Mouse (Mus musculus) ES-E14 (cell line): ENCODE results near the gene Pomp. TPM values are rescaled to one million over a fixed set of nuclear protein-coding genes. Genes with fewer than 3 reads are reported as not detected.

Source experiments
- DNase-seq: peaks from one replicate; pipeline ENCODE4 v3.0.0-alpha.2; 2013; ENCODE audit warnings: low read depth, low spot score
- H3K27ac ChIP-seq: 2 replicates; pipeline ENCODE4 v1.5.1; 2012; ENCODE audit warnings: low read depth, mild to moderate bottlenecking, low read length, moderate library complexity, mixed read lengths; ENCODE audit not compliant: poor library complexity, insufficient read depth, severe bottlenecking
- H3K36me3 ChIP-seq: 2 replicates; pipeline ENCODE4 v1.6.1; 2012; ENCODE audit warnings: mild to moderate bottlenecking, low read length, moderate library complexity, mixed read lengths; ENCODE audit not compliant: control insufficient read depth, poor library complexity, insufficient read depth, severe bottlenecking
- H3K4me1 ChIP-seq, 2 experiments: fragments of 150-350 bp in 1 of 2; sonication (generic) in 1 of 2; 2 replicates each; pipeline ENCODE4 v1.6.1; 2012; ENCODE audit warnings: low read length in 2 of 2, mild to moderate bottlenecking in 1 of 2, mixed read lengths in 1 of 2; ENCODE audit not compliant: control insufficient read depth in 2 of 2, insufficient read depth in 2 of 2, poor library complexity in 1 of 2
- H3K4me3 ChIP-seq, 2 experiments: fragments of 150-350 bp in 1 of 2; sonication (generic) in 1 of 2; 2 replicates each; pipeline ENCODE4 v1.5.1; 2012; ENCODE audit warnings: low read length in 2 of 2, low read depth in 1 of 2, mild to moderate bottlenecking in 1 of 2, mixed read lengths in 1 of 2; ENCODE audit not compliant: insufficient read depth in 1 of 2, poor library complexity in 1 of 2, severe bottlenecking in 1 of 2
- H3K9ac ChIP-seq: 2 replicates; pipeline ENCODE4 v1.6.1; 2012; ENCODE audit warnings: low read depth, mild to moderate bottlenecking, low read length, mixed read lengths; ENCODE audit not compliant: poor library complexity, insufficient read depth, severe bottlenecking
- H3K9me3 ChIP-seq: fragments of 150-350 bp; sonication (generic); 2 replicates; pipeline ENCODE4 v1.6.1; 2012; ENCODE audit warnings: low read depth, mild to moderate bottlenecking, low read length; ENCODE audit not compliant: control insufficient read depth, insufficient read depth
- CHD2 ChIP-seq: IDR thresholded peaks from 2 replicates; pipeline ENCODE4 v1.6.1; 2014; ENCODE audit warnings: mild to moderate bottlenecking, low read depth, low read length, inconsistent platforms
- HCFC1 ChIP-seq: IDR thresholded peaks from 2 replicates; pipeline ENCODE4 v1.6.1; 2012; ENCODE audit warnings: low read length, inconsistent platforms, borderline replicate concordance; ENCODE audit not compliant: insufficient read depth
- MAFK ChIP-seq: IDR thresholded peaks from 2 replicates; pipeline ENCODE4 v1.6.1; 2014; ENCODE audit warnings: mild to moderate bottlenecking, low read depth, low read length, inconsistent platforms; ENCODE audit not compliant: insufficient read depth
- ZC3H11A ChIP-seq: IDR thresholded peaks from 2 replicates; pipeline ENCODE4 v1.6.1; 2012; ENCODE audit warnings: low read depth, mild to moderate bottlenecking, inconsistent platforms, low read length, borderline replicate concordance
- ZNF384 ChIP-seq: IDR thresholded peaks from 2 replicates; pipeline ENCODE4 v1.6.1; 2012; ENCODE audit warnings: low read depth, low read length, inconsistent platforms
- in situ Hi-C, 2 experiments: fragments of 600-800 bp; cut with MboI; formaldehyde crosslinking; loops; one replicate each; pipeline ENCODE4 v1.15.1; 2025; ENCODE audit warnings: low sequenced_read_pairs in 2 of 2, inconsistent platforms in 1 of 2; ENCODE audit not compliant: unreplicated experiment in 2 of 2
- total RNA-seq: library from RNA; depleted of rRNA; stranded (reverse); fragments of 300-350 nt; gene quantifications from 2 replicates; pipeline ENCODE4 v1.2.3, GENCODE M21; 2012

Pomp gene
- total RNA-seq, 1 experiment, result 165 TPM

GRCm38 (mm10) chr5:147824021-147824605 lies 36.1 kb upstream of the Pomp start:
- TF ChIP-seq HCFC1 (no peak), ZC3H11A (no peak), ZNF384 (no peak), MAFK (no peak), CHD2 (no peak)
- no peak overlapping the region for H3K27ac ChIP-seq
- H3K4me3 ChIP-seq, result peak overlapping the region in 1 of 2 experiments; percentile 13; a peak in 1 of 4 replicates
- in situ Hi-C loops, result no loop called here
- no peak for DNase-seq
- H3K9me3 ChIP-seq, result no peaks in the 10 kb centered on the region
- no peaks in the 10 kb centered on the region for H3K36me3 ChIP-seq
- H3K4me1 ChIP-seq, result peaks cover 2 to 11% of the 10 kb centered on the region in 2 experiments; a peak in 2 of 4 replicates
- H3K9ac ChIP-seq, result no peak overlapping the region

DNA sequence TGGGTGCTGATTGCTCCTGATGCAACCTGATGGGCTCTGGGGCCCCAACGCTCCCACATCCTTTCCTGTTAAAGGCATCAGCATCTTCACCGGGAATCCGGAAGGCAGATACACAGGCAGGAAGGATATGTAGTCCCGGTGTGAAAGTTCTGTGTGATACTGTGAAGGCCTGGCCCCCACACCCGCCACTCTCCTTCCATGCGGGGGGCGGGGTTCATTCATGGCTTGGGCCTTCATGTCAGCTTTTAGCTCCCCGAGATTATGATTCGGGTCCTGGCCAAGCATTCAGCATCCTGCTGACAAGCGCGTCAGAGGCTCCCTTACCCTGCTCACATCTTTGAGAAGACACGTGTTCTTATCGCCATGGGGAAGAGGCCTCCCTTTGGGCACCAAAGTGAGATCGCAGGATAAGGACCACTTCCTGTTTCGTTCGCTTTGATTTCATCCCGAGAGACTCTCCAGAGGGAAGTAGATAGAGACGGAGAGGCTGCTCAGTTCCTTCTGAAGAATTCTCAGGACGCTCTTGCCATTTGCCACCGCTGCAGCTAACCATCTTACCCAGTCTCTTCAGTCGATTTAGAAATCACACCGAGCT lies 34.8 kb upstream of the Pomp start:
- in situ Hi-C loops, result no loop called here
- DNase-seq, result no peak
- peak overlapping the region in 1 of 2 experiments; percentile 13; a peak in 2 of 4 replicates for H3K4me3 ChIP-seq
- H3K36me3 ChIP-seq, result no peaks in the 10 kb centered on the region
- peaks cover 2 to 14% of the 10 kb centered on the region in 2 experiments; a peak in 2 of 4 replicates for H3K4me1 ChIP-seq
- no peak overlapping the region for H3K9ac ChIP-seq
- H3K27ac ChIP-seq, result no peak overlapping the region
- TF ChIP-seq ZNF384 (no peak), HCFC1 (no peak)
- no peaks in the 10 kb centered on the region for H3K9me3 ChIP-seq

DNA sequence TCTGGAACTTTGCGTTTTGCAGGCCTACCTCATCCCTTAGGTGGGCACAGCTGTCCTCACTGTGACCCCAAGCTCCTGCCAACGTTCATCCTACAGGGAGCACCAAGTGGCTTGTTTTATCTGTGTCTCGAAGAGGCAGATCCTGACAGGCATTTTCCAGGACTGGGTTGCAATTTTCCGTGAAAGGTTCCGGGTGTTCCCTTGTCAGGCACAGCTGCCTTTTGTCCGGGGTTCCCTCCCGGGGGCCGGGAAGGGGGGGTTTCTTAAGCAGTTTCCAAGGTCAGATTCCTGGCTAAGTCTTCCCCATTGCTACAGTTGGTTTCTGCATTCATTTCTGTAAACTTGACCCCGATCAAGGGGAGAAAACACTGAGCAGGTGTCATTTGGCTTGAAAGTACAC lies 34.2 kb upstream of the Pomp start:
- Histone ChIP-seq H3K4me3 (peak overlapping the region in 1 of 2 experiments; percentile 13; a peak in 1 of 4 replicates), H3K9me3 (no peaks in the 10 kb centered on the region), H3K27ac (no peak overlapping the region), H3K36me3 (no peaks in the 10 kb centered on the region), H3K9ac (no peak overlapping the region), H3K4me1 (peaks cover 2 to 14% of the 10 kb centered on the region in 2 experiments; a peak in 2 of 4 replicates)
- TF ChIP-seq HCFC1 (no peak), ZNF384 (no peak), MAFK (no peak), ZC3H11A (no peak), CHD2 (no peak)
- no peak for DNase-seq
- in situ Hi-C loops, result no loop called here

DNA sequence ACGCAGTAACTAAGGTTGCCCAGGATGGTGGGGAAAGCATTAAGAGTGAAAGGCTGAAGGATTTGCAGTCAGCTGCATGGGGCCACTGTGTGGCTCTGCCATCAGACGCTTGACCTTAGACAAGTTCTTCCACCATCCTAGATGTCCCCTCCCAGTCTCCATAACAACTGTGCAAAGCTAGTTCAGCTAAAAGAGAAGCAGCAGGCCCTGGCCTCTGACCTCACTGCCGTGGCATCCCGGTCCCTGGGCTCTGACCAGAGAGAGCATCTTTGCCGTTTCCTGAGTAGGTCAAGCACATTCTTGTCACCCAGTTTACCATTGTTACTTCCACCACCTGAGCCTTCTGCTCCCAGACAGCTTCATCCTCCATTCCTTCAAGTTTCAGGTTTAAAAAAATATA lies 33.7 kb upstream of the Pomp start:
- H3K36me3 ChIP-seq, result no peaks in the 10 kb centered on the region
- DNase-seq, result no peak
- no peak overlapping the region for H3K27ac ChIP-seq
- H3K4me3 ChIP-seq, result no peak overlapping the region
- H3K9me3 ChIP-seq, result no peaks in the 10 kb centered on the region
- peaks cover 2 to 14% of the 10 kb centered on the region in 2 experiments; a peak in 2 of 4 replicates for H3K4me1 ChIP-seq
- no peak overlapping the region for H3K9ac ChIP-seq
- in situ Hi-C loops, result no loop called here
- TF ChIP-seq ZNF384 (no peak), HCFC1 (no peak), CHD2 (no peak), ZC3H11A (no peak), MAFK (no peak)
